Mouse (Mus musculus): ENCODE measurements at regions not wholly inside any gene's neighbourhood (a gene's known extent, or its start where the extent isn't known, plus 50 kb on each side); places are given as distances from the start of the nearest gene placed in this dataset.

- no peak for TF ChIP-seq POLR2A (IDR thresholded peaks at IDR 0.05; ENCODE audit: low read depth, low read length)
- TF ChIP-seq CTCF (IDR thresholded peaks at IDR 0.05; ENCODE audit: borderline replicate concordance, insufficient read depth, low read length): no peak
Measured at GRCm38 (mm10) chr5:126806656-126807055, 435.0 kb upstream of the Tmem132c start.
